Mouse (Mus musculus): Measurements from ENCODE around the gene Hgfac.

- TF ChIP-seq GATA1 (IDR thresholded peaks at IDR 0.05; ENCODE audit: borderline replicate concordance, low read length) (no peak), FLI1 (IDR thresholded peaks at IDR 0.05; ENCODE audit: low read length) (no peak)
These were observed 36.5 kb upstream of the Hgfac start for GRCm38 (mm10) chr5:35004769-35005168.

All from megakaryocyte, embryonic 14.5 days (primary cell).